Mouse (Mus musculus) hindbrain, embryonic 16.5 days (tissue): ENCODE data around the gene Slco3a1. TPM values are rescaled to one million over a fixed set of nuclear protein-coding genes. Genes with fewer than 3 reads are reported as not detected.

ENCODE experiments used
- ATAC-seq: fragments of 200-750 bp; cut with Nextera tagmentation; 2 replicates; pipeline ENCODE4 v1.8.0; 2017; ENCODE audit warnings: moderate TSS enrichment, moderate library complexity
- H3K27ac ChIP-seq: fragments of 300-500 bp; sonication (generic); 2 replicates; pipeline ENCODE4 v1.5.1; 2014; ENCODE audit warnings: low read depth, mild to moderate bottlenecking, control low read depth, low read length, moderate library complexity
- H3K27me3 ChIP-seq: fragments of 300-500 bp; sonication (generic); replicated peaks from 2 replicates; pipeline ENCODE4 v1.6.1; 2014; ENCODE audit warnings: low read length; ENCODE audit not compliant: control insufficient read depth, insufficient read depth
- H3K36me3 ChIP-seq: fragments of 300-500 bp; sonication (generic); 2 replicates; pipeline ENCODE4 v1.6.1; 2014; ENCODE audit warnings: mild to moderate bottlenecking, low read length, moderate library complexity, mixed read lengths; ENCODE audit not compliant: control insufficient read depth, insufficient read depth
- H3K4me1 ChIP-seq: fragments of 300-500 bp; sonication (generic); 2 replicates; pipeline ENCODE4 v1.6.1; 2014; ENCODE audit warnings: low read depth, low read length; ENCODE audit not compliant: control insufficient read depth, insufficient read depth
- H3K4me2 ChIP-seq: fragments of 300-500 bp; sonication (generic); 2 replicates; pipeline ENCODE4 v1.6.1; 2014; ENCODE audit warnings: mild to moderate bottlenecking, low read length, control low read depth, moderate library complexity
- H3K4me3 ChIP-seq: fragments of 300-500 bp; sonication (generic); 2 replicates; pipeline ENCODE4 v1.5.1; 2014; ENCODE audit warnings: mild to moderate bottlenecking, low read length, control low read depth, moderate library complexity
- H3K9ac ChIP-seq: fragments of 300-500 bp; sonication (generic); 2 replicates; pipeline ENCODE4 v1.6.1; 2014; ENCODE audit warnings: low read depth, mild to moderate bottlenecking, control low read depth, low read length, moderate library complexity
- H3K9me3 ChIP-seq: fragments of 300-500 bp; sonication (generic); 2 replicates; pipeline ENCODE4 v1.6.1; 2014; ENCODE audit warnings: mild to moderate bottlenecking, low read length, moderate library complexity; ENCODE audit not compliant: control insufficient read depth
- WGBS: fragments of 180-500 bp; shearing (Covaris S2); extraction: QIAGEN DNeasy Blood & Tissue Kit; methylation state at CpG from one replicate; pipeline ENCODE4 v1.1.7; 2014; 5-methylcytosine and 5-hydroxymethylcytosine counted together
- polyA plus RNA-seq: library from polyadenylated mRNA; unstranded; fragments of >200 nt; fragmentation: Nextera tagmentation; extraction: Ambion mirVana; gene quantifications from 2 replicates; pipeline ENCODE4 v1.2.1, GENCODE M21; 2015

Gene Slco3a1
- polyA plus RNA-seq, 1 experiment from 2014 or later: 18.9 TPM

- ATAC-seq: no peak
- H3K9ac ChIP-seq: no peak overlapping the region
- WGBS: 95% methylated on average over 5 of the region's 5 CpGs
- no peaks in the 10 kb centered on the region for H3K36me3 ChIP-seq
- no peaks in the 10 kb centered on the region for H3K9me3 ChIP-seq
- H3K27me3 ChIP-seq: no peaks in the 10 kb centered on the region; the same call in 1 of the 2 replicates
- H3K27ac ChIP-seq: no peak overlapping the region
- 0 out of 2 replicates have a peak, but pooled peaks cover 2% of the 10 kb centered on the region for H3K4me1 ChIP-seq
- H3K4me3 ChIP-seq: no peak overlapping the region
- no peak overlapping the region for H3K4me2 ChIP-seq
Observed at GRCm38 (mm10) chr7:74499470-74499869, 55.1 kb downstream of the Slco3a1 start.

- Histone ChIP-seq H3K4me1 (0 out of 2 replicates have a peak, but pooled peaks cover 2% of the 10 kb centered on the region), H3K27ac (no peak overlapping the region), H3K4me2 (no peak overlapping the region), H3K27me3 (no peaks in the 10 kb centered on the region; the same call in 1 of the 2 replicates), H3K36me3 (no peaks in the 10 kb centered on the region), H3K9ac (no peak overlapping the region), H3K4me3 (no peak overlapping the region), H3K9me3 (no peaks in the 10 kb centered on the region)
- ATAC-seq: no peak
- WGBS: 73% methylated on average over 4 of the region's 4 CpGs
Observed at GRCm38 (mm10) chr7:74498266-74498980, 56.2 kb downstream of the Slco3a1 start.

DNA sequence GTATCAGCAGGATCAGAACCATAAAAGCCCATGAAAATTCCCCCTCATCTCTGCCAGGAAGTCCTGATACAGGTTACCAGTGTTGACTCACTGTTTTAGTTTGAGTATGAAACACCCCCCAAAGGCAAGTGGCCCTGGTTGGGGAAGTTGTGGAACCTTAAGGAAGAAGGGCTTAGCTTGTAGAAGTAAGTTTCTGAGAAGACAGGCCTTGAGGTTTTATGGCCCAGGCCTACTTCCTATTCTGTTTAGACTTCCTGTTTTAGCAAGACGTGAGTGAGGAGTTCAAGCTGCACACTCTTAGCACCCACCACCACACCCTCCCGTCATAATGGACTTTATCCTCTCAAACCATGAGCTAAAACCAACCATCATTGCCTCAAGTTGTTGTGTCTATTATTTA, 57.4 kb downstream of the Slco3a1 start:
- WGBS: 85% methylated on average over 2 of the region's 2 CpGs

DNA sequence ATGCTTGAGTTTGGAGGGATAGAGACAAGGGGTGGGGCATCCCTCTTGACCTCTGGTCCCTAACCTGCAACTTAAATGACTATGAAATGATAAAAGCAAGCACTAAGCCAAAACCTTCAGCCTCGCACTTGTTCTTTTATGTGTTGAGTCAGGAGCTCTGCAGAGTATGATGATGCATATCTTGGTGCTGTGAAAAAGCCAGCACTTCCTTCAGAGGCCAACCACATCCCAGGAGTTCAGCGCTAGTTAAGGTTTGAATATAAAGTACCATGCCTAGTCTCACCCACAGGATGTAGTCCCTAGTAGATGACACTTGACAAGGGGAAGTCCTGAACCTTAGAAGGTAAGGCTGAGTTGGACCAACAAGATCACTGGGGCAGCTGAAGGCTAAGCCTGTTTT, 59.1 kb downstream of the Slco3a1 start:
- H3K4me3 ChIP-seq: no peak overlapping the region
- no peak overlapping the region for H3K27ac ChIP-seq
- 96% methylated on average over 2 of the region's 2 CpGs for WGBS
- H3K9ac ChIP-seq: no peak overlapping the region
- H3K9me3 ChIP-seq: no peaks in the 10 kb centered on the region
- no peak overlapping the region for H3K4me2 ChIP-seq
- H3K36me3 ChIP-seq: no peaks in the 10 kb centered on the region
- ATAC-seq: no peak
- H3K27me3 ChIP-seq: no peaks in the 10 kb centered on the region; the same call in 1 of the 2 replicates
- H3K4me1 ChIP-seq: no peaks in the 10 kb centered on the region

More for the DNA sequence above, 57.4 kb downstream of the Slco3a1 start:
- Histone ChIP-seq H3K4me1 (0 out of 2 replicates have a peak, but pooled peaks cover 2% of the 10 kb centered on the region), H3K4me3 (no peak overlapping the region), H3K36me3 (no peaks in the 10 kb centered on the region), H3K9me3 (no peaks in the 10 kb centered on the region), H3K4me2 (no peak overlapping the region), H3K27me3 (no peaks in the 10 kb centered on the region; the same call in 1 of the 2 replicates), H3K9ac (no peak overlapping the region), H3K27ac (no peak overlapping the region)
- no peak for ATAC-seq

DNA sequence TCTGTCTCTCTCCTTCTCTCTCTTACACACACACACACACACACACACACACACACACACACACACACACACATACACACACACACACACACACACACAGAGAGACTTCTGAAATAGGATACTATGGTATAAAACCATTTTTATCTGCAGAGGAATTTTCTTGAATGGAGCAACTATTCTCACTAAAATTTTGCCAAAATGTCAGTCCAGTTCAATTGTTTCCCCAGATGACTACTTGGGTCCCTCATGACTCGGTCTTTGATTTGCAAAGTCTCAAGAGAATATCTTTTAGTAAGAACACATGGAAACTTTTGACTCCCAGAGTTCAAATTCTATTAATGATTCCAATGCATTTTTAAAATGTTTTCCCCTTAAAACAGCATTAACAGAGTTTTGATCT, 60.8 kb downstream of the Slco3a1 start:
- 87% methylated on average over 1 of the region's 1 CpGs for WGBS
- H3K4me3 ChIP-seq: no peak overlapping the region
- H3K9me3 ChIP-seq: no peaks in the 10 kb centered on the region
- no peak overlapping the region for H3K4me2 ChIP-seq
- no peaks in the 10 kb centered on the region for H3K4me1 ChIP-seq
- ATAC-seq: no peak
- no peaks in the 10 kb centered on the region for H3K36me3 ChIP-seq
- no peaks in the 10 kb centered on the region; the same call in 1 of the 2 replicates for H3K27me3 ChIP-seq
- no peak overlapping the region for H3K9ac ChIP-seq
- no peak overlapping the region for H3K27ac ChIP-seq

GRCm38 (mm10) chr7:74491683-74492355, 62.8 kb downstream of the Slco3a1 start:
- no peak overlapping the region for H3K27ac ChIP-seq
- H3K9me3 ChIP-seq: no peaks in the 10 kb centered on the region
- H3K4me2 ChIP-seq: no peak overlapping the region
- no peaks in the 10 kb centered on the region for H3K27me3 ChIP-seq
- WGBS: 82% methylated on average over 9 of the region's 9 CpGs
- no peaks in the 10 kb centered on the region for H3K36me3 ChIP-seq
- H3K4me3 ChIP-seq: no peak overlapping the region
- no peaks in the 10 kb centered on the region for H3K4me1 ChIP-seq
- H3K9ac ChIP-seq: no peak overlapping the region
- no peak for ATAC-seq

DNA sequence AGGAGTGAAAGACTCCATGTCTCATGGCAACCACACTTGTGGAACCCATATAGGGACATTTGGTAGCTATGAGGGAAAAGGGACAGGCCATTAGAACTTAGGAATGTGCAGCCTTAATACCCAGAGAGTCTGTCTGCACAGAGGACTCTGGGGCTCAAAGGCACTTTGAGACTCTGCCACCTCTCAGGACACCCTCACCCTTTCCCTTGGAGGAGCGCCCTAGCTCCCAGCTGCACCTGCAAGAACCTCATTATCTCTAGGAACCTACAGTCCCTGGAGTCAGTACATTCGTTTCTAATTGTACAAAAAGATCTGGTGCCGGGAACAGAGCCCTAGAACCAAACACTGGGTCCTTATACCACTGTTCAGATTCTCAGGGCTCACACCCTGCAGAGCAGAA, 66.4 kb downstream of the Slco3a1 start:
- H3K27ac ChIP-seq: no peak overlapping the region
- H3K4me1 ChIP-seq: no peaks in the 10 kb centered on the region
- ATAC-seq: no peak
- H3K4me3 ChIP-seq: no peak overlapping the region
- H3K9ac ChIP-seq: no peak overlapping the region
- H3K27me3 ChIP-seq: no peaks in the 10 kb centered on the region
- H3K4me2 ChIP-seq: no peak overlapping the region
- 91% methylated on average over 3 of the region's 3 CpGs for WGBS
- no peaks in the 10 kb centered on the region for H3K9me3 ChIP-seq
- no peaks in the 10 kb centered on the region for H3K36me3 ChIP-seq

- Histone ChIP-seq H3K36me3 (no peaks in the 10 kb centered on the region), H3K9ac (no peak overlapping the region), H3K27ac (no peak overlapping the region), H3K9me3 (no peaks in the 10 kb centered on the region), H3K4me3 (no peak overlapping the region), H3K27me3 (no peaks in the 10 kb centered on the region), H3K4me1 (no peaks in the 10 kb centered on the region), H3K4me2 (no peak overlapping the region)
- no peak for ATAC-seq
- 66% methylated on average over 3 of the region's 3 CpGs for WGBS
Observed at GRCm38 (mm10) chr7:74487727-74488126, 66.9 kb downstream of the Slco3a1 start.

- ATAC-seq: no peak
- no peaks in the 10 kb centered on the region for H3K9me3 ChIP-seq
- no peak overlapping the region for H3K4me3 ChIP-seq
- H3K27me3 ChIP-seq: no peaks in the 10 kb centered on the region
- no peak overlapping the region for H3K4me2 ChIP-seq
- no peak overlapping the region for H3K9ac ChIP-seq
- H3K4me1 ChIP-seq: no peaks in the 10 kb centered on the region
- 89% methylated on average over 4 of the region's 4 CpGs for WGBS
- H3K27ac ChIP-seq: no peak overlapping the region
- H3K36me3 ChIP-seq: no peaks in the 10 kb centered on the region
Observed at GRCm38 (mm10) chr7:74486083-74486482, 68.5 kb downstream of the Slco3a1 start.
